Mouse (Mus musculus) activated CD4-positive, CD25-positive, alpha-beta regulatory T cell, adult 9 weeks (primary cell): ENCODE measurements around the gene Mrps35. TPM values are rescaled to one million over a fixed set of nuclear protein-coding genes. Genes with fewer than 3 reads are reported as not detected.

ENCODE experiments used
- polyA plus RNA-seq: library from polyadenylated mRNA; unstranded; fragments of 100-300 nt; shearing (Covaris generic); gene quantifications from one replicate; pipeline ENCODE4 v1.2.1, GENCODE M21; 2017

Mrps35 gene
- 87.5 TPM for polyA plus RNA-seq

DNA sequence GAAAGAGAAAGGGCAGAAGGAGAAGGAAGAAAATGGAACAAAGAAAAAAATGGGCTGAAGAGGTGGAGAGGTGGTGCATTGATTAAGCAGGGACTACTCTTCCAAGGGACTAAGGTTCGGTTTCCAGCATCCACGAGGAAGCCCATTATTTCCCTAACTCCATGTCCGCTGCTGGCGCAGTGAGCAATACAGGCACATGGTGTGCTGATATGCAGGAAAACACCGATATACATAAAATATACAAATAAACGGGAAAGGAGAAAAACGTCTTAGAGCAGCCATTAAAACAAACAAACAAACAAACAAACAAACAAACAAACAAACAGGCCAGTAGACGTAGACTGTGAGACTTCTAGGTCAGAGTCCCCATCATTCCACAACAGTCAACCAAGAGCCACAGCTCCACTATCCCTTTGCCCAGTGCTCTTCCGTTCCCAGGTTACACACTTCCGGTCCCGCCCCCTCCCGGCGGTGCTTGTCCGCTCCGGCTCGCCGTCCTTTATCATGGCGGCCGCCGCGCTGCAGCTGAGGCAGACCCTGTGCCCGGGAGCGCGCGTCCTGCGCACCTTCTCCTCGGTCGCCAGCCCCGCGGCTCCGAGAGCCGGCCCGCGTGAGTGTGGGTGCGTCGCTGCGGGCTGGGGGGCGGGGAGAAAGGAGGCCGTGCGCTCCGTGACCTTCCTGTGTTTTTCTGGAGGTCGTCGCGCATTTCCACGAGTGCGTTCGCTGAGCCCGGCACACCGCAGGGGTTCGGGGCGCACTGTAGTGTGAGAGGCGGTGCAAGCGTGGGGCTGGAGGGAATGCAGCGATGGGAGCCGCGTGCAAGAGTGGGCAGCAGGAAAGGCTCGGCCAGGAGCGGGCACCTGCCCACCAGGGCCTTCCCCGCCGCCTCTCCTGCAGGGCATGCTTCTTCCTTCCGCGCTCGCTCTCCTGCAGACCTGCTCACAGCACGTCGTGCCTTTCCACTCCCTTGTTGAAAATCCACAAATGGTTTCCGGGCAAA is at the start of gene Mrps35:
Gene Mrps35 (plus strand): TSS at position 474 of the 1,000 bp plus-strand sequence.

DNA sequence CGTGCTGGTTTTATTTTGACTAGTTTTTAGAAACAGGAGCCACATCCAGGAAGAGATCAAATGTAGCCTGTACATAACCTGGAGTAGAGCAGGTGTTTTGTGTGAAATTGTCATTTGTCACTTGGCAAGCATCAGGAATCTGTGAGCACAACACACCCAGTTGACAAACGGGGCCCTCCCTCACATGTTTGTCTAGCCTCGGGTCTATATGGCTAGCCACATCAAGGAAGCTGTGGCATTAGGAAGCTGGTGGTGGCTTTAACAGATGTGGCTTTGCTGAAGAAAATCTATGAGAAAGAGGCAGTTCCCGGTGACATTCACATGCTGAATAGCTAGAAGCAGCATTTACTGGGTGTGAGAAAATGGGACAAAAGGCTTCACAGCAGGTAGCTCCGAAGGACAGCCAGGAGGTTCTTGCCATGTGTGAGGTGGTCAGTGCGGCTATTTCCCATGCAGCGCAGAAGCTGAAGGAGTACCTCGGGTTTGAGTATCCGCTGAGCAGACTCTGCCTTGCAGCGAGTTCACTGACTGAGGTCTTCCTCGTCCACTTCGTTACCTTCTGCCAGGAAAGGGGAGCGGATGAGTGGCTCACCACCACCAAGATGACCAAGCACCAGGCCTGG is 10.2 kb upstream of the Mrps35 start, which contains the start of gene Rep15:
Gene Rep15 (plus strand): TSS at position 282 of the 623 bp plus-strand sequence.

DNA sequence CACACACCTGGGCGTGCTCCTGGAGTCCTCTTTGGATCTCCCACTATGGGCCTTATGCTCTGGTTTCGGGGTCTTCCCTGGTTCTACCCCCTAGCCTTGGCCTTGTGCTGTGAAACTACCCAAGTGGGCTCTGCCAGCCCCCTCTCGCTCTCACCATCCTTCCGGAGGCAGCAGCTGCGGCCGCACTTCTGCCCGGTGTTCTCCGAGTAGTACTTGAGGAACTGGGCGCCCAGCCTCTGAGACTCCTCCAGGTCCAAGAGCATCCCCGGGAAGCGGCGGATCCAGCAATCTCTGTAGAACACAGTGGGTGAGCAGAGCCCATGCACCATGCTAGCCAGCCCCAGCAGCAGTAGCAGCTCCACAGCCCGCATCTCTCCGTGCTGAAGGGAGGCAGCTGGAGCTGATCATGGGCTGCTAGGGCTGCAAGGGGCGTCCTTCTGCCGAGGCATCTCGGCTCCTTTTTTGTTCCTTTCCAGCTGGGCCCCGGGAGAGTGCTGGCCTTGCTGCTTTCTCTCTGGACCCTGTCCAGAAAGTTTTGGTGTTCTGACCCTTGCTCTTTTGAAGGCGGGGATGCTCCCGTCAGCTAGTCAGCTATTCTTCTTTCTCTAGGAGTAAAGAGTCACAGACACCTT is 44.1 kb downstream of the Mrps35 start, which contains the start of gene Mansc4:
Gene Mansc4 (minus strand): TSS at position 439 of the 632 bp plus-strand sequence.

DNA sequence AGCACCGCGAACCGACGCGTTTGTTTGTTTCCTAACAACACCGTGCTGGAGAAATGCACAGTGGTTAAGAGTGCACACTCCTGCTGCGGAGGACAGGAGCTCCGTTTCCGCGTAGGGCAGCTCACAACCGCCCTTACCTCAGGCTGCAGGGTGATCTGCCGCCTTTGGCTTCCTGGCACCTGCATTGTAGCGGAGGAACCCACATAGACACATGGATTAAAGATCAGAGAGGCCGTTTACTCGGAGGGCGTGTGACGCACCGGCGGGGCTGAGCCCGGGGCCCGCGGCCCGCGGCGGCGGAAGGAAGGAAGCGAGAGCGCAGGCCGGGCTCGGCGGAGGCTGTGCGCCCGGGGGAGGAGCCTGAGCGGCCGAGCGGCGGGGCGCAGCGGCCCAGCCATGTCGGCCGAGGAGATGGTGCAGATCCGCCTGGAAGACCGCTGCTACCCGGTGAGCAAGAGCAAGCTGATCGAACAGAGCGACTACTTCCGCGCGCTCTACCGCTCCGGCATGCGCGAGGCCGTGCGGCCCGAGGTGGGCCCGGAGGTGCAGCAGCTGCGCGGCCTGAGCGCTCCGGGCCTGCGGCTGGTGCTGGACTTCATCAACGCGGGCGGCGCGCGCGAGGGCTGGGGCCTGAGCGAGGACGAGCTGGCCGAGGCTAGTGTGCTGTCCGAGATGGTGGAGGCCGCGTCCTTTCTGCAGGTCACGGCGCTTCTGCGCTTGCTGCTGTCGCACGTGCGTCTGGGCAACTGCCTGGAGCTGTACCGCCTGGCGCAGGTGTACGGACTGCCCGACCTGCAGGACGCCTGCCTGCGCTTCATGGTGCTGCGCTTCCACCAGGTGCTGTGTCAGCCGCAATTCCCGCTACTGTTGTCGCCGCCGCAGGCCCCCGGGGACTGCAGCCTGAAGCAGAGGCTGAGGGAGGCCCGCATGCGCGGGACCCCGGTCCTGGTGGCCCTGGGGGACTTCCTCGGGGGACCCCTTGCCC is 48.9 kb downstream of the Mrps35 start, which contains the start of gene Klhl42:
Gene Klhl42 (plus strand): TSS at position 244 of the 985 bp plus-strand sequence.

Other genes with a start within 250 kb of the Mrps35 start
- gene Arntl2, start 246.7 kb upstream of the Mrps35 start, polyA plus RNA-seq: not detected
- not detected for gene Smco2, start 192.7 kb upstream of the Mrps35 start, polyA plus RNA-seq
- 11.0 TPM for gene Ppfibp1, start 154.3 kb upstream of the Mrps35 start, polyA plus RNA-seq
- gene 1700034J05Rik, start 88.3 kb upstream of the Mrps35 start, polyA plus RNA-seq: not detected
- 0.23 TPM for gene Rep15, start 10.2 kb upstream of the Mrps35 start, polyA plus RNA-seq
- gene Mansc4, start 44.3 kb downstream of the Mrps35 start, polyA plus RNA-seq: not detected
- 6.7 TPM for gene Klhl42, start 48.6 kb downstream of the Mrps35 start, polyA plus RNA-seq
- not detected for gene Pthlh, start 221.4 kb downstream of the Mrps35 start, polyA plus RNA-seq